Mouse (Mus musculus): Measurements from ENCODE around the gene Aspa. TPM values are rescaled to one million over a fixed set of nuclear protein-coding genes. Genes with fewer than 3 reads are reported as not detected.

Aspa gene
- polyA plus RNA-seq, 1 experiment from 2014 or later: 0.12 TPM

Other genes starting within 250 kb of the Aspa start
- 0.45 and 0.54 TPM in 2 replicates for gene Itgae, start 239.0 kb downstream of the Aspa start, polyA plus RNA-seq (2016; fragmentation: Nextera tagmentation; extraction: Ambion mirVana)
- 25.3 and 28.6 TPM in 2 replicates for gene Haspin, start 191.3 kb downstream of the Aspa start, polyA plus RNA-seq (2016; fragmentation: Nextera tagmentation; extraction: Ambion mirVana)
- 0.10 and 0.24 TPM in 2 replicates for gene P2rx5, start 169.2 kb downstream of the Aspa start, polyA plus RNA-seq (2016; fragmentation: Nextera tagmentation; extraction: Ambion mirVana)
- gene Emc6, start 152.6 kb downstream of the Aspa start, polyA plus RNA-seq (2016; fragmentation: Nextera tagmentation; extraction: Ambion mirVana): 135 and 138 TPM in 2 replicates
- gene Tax1bp3, start 152.5 kb downstream of the Aspa start, polyA plus RNA-seq (2016; fragmentation: Nextera tagmentation; extraction: Ambion mirVana): 143 TPM in 2 replicates
- gene Ctns, start 130.6 kb downstream of the Aspa start, polyA plus RNA-seq (2016; fragmentation: Nextera tagmentation; extraction: Ambion mirVana): 14.8 and 16.1 TPM in 2 replicates
- gene Shpk, start 130.1 kb downstream of the Aspa start, polyA plus RNA-seq (2016; fragmentation: Nextera tagmentation; extraction: Ambion mirVana): 0.69 and 0.81 TPM in 2 replicates
- not detected in 2 replicates for gene Trpv1, start 95.3 kb downstream of the Aspa start, polyA plus RNA-seq (2016; fragmentation: Nextera tagmentation; extraction: Ambion mirVana)
- 0.02 TPM in 1 of 2 replicates, not detected in the other for gene Trpv3, start 62.2 kb downstream of the Aspa start, polyA plus RNA-seq (2016; fragmentation: Nextera tagmentation; extraction: Ambion mirVana)
- gene Gm49340, start 145 bp upstream of the Aspa start, polyA plus RNA-seq (2016; fragmentation: Nextera tagmentation; extraction: Ambion mirVana): not detected in 2 replicates
- gene Spata22, start 145 bp upstream of the Aspa start, polyA plus RNA-seq (2016; fragmentation: Nextera tagmentation; extraction: Ambion mirVana): not detected in 2 replicates
- not detected in 2 replicates for gene Olfr20, start 21.2 kb upstream of the Aspa start, polyA plus RNA-seq (2016; fragmentation: Nextera tagmentation; extraction: Ambion mirVana)
- gene Olfr376, start 41.6 kb upstream of the Aspa start, polyA plus RNA-seq (2016; fragmentation: Nextera tagmentation; extraction: Ambion mirVana): not detected in 2 replicates
- not detected in 2 replicates for gene Olfr1, start 70.0 kb upstream of the Aspa start, polyA plus RNA-seq (2016; fragmentation: Nextera tagmentation; extraction: Ambion mirVana)
- not detected in 2 replicates for gene Olfr378, start 98.9 kb upstream of the Aspa start, polyA plus RNA-seq (2016; fragmentation: Nextera tagmentation; extraction: Ambion mirVana)
- not detected in 2 replicates for gene Olfr380, start 127.9 kb upstream of the Aspa start, polyA plus RNA-seq (2016; fragmentation: Nextera tagmentation; extraction: Ambion mirVana)
- not detected in 2 replicates for gene Olfr381, start 162.0 kb upstream of the Aspa start, polyA plus RNA-seq (2016; fragmentation: Nextera tagmentation; extraction: Ambion mirVana)
- not detected in 2 replicates for gene Olfr382, start 187.6 kb upstream of the Aspa start, polyA plus RNA-seq (2016; fragmentation: Nextera tagmentation; extraction: Ambion mirVana)